Mouse (Mus musculus) lung, postnatal 36 days (tissue): ENCODE measurements at regions not wholly inside any gene's neighbourhood (a gene's known extent, or its start where the extent isn't known, plus 50 kb on each side); places are given as distances from the start of the nearest gene placed in this dataset.

Experiments used
- DNase-seq: peaks from one replicate; pipeline ENCODE4 v3.0.0; 2022; ENCODE audit warnings: mixed read lengths

GRCm38 (mm10) chr5:125843259-125843658, 311.7 kb downstream of the Tmem132b start:
- no peak for DNase-seq

DNA sequence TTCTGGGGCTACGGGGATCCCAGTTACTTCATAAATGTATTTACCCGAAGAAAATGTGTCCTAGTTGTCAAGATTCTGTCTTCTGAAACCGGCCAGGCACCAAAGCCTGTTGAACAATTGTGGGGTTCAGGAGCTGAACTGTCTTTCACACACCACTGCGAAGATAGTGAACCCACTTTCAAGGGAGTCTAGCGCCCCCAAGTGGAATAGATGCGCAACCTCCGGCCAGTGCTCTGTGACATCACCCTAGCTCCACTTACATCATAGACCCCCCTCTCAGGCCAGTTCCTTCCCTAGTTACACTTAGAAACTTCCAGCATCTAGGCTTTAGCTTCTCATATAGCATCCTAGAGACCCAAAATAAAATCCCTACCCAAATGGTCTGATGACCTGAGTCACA, 318.1 kb downstream of the Tmem132b start:
- DNase-seq: no peak

DNA sequence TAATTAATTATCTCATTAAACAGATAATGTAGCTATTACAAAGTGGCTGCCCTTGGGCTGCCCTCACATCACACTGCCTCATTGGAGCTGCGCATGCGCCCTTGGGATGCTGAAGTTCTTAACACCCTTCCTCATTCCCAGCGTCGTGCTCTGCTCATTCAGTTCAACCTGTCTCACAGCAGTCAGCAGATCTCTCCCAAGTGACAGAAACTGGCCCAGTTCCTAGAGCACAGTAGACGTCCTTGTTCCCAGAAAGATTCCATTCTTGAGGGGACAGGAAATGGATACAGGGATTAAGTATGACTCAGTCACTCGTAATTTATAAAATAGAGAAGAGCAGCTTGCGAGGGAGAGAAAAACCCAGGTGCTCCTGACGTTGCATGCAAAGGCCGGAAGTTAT, 344.7 kb downstream of the Tmem132b start:
- DNase-seq: no peak

DNA sequence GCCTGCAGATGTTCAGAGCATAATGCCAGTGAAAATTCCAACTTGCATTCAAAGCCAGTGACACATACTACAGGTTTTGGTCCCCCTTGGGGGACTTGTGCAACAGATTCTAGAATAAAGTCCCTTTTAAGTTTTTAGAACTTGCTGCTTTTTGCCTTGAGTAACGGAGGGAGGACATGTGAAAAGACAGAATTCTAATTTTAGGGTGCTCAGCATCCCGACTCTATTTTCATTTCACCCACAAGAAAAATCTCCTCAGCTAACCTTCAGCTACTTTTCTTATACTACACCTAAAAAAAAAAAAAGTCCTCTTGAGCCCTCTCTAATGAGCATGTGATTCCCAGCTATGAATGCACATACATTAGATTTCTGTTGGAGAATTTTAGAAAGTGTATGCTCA, 357.3 kb downstream of the Tmem132b start:
- no peak for DNase-seq

- DNase-seq: no peak
Measured at GRCm38 (mm10) chr5:125893864-125894263, 362.3 kb downstream of the Tmem132b start.

- DNase-seq: no peak
Measured at GRCm38 (mm10) chr5:125902038-125902437, 370.5 kb downstream of the Tmem132b start.

- DNase-seq: no peak
Measured at GRCm38 (mm10) chr5:125904426-125904825, 372.9 kb downstream of the Tmem132b start.

- DNase-seq: no peak
Measured at GRCm38 (mm10) chr5:125907332-125907731, 375.8 kb downstream of the Tmem132b start.

GRCm38 (mm10) chr5:125907909-125908308, 376.3 kb downstream of the Tmem132b start:
- DNase-seq: no peak

- no peak for DNase-seq
Measured at GRCm38 (mm10) chr5:125915857-125916256, 384.3 kb downstream of the Tmem132b start.

DNA sequence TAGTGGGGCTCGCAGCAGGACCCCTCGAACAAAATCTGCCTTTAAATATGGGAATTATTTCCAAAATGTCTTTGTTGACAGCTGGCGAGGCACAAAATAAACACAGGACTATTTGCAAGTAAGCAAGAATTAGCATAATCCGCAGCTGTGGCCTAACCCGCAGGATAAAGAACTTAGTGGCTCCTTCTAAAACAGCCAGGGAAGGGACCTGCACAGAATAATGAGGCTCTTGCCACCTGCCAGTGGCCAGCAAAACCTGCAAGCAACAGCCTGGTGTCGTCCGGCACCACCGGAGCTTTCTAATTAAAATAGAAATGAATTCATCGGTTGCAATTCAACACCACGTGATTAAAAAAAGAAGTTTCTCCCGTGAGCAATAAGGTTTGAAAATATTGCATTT, 389.4 kb downstream of the Tmem132b start:
- no peak for DNase-seq

GRCm38 (mm10) chr5:125925856-125926497, 394.4 kb downstream of the Tmem132b start:
- no peak for DNase-seq

DNA sequence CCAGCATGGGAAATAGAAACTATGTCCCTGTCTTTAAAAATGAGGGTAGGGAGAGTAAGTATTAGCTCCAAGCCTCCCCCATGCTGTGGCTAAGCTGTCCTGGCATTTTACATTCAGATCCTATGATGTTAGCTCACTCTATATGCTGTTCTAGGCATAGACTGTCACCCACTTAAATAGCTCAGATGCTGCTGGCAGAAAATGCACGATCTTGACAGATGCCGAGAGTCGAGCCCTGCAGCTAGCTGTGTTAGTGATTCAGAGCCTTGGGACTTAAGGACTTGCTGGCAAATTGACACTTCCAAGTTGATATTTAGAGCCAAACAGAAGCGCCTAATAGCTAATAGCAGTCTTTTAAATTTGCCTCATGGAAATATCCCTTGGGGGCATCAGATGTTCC, 399.9 kb downstream of the Tmem132b start:
- DNase-seq: no peak

GRCm38 (mm10) chr5:125939416-125939815, 407.8 kb downstream of the Tmem132b start:
- DNase-seq: no peak

DNA sequence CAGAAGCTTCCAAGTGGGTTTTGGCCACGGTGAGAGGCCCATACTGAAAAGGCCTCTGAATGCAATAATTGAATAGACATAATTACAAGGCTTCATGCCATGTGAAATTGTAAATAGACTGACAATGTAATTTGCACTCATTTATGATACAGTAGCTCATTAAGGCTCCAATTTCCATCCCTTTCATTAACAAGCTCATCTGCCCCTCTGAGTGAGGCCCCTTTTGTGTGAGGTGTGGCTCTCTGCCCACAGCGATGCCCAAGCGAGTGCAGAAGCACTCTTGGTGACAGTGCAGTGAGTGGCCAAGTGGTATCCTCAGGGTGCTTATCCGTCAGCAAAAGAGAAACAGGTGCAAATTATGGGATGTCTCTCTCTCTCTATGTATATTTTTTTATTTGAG, 415.2 kb downstream of the Tmem132b start:
- no peak for DNase-seq

- DNase-seq: no peak
Measured at GRCm38 (mm10) chr5:125951641-125952040, 420.1 kb downstream of the Tmem132b start.

DNA sequence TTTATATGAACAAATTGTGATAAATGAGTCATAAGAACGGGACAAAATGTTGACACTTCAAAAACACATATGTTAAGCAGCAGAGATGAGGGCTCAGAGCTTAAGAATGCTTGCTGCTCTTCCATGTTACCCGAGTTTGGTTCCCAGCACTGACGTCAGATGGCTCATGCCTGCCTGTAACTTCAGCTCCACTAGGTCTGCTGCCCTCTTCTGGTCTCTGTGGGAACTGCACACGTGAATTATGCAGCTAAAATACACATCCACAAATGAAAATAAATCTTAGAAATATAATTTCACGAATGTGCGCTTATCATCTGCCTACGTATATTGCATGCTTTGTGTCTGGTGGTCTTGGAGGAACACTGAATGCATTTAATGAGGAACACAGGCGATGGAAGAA, 432.5 kb downstream of the Tmem132b start:
- peak; percentile 2 for DNase-seq

DNA sequence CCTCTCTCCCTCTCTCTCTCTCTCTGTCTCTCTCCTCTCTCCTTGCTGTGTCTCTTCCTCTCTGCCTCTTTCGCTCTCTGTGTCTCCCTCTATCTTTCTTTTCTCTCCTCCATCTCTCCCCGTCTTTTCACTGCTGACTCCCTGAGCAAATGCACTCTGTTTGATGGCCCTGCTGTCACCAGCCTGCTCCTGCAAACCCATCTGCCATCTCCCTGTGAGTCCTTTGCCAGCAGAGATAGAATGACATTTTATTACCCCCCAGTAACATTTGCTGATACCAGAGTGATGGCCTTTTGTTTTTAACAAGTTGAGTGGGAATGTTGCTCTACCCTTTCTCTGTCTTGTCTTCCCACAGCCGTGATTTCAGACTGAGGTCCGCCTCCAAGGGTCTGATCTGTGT, 436.6 kb downstream of the Tmem132b start:
- no peak for DNase-seq

- no peak for DNase-seq
Measured at GRCm38 (mm10) chr5:125974035-125974434, 442.5 kb downstream of the Tmem132b start.

DNA sequence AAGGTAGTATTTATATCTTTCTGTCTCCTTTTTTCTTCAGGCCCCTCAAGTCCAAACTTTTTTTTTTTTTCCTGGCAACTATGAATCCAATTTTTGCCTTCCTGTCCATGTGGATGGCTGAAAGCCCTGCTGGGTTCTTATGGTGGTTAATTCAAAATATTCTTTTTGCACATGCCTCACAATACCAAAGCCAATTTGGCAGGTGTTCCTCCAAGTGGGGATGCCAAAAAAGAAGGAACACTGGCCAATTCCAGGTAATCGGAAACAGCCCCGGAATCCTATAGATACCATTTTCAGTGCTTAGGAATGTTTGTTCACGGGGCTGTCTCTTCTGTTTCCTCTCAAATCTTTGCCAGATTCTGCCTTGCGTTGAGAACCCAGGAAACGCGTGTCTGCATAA, 448.2 kb downstream of the Tmem132b start:
- no peak for DNase-seq

- no peak for DNase-seq
Measured at GRCm38 (mm10) chr5:125985356-125985755, 453.8 kb downstream of the Tmem132b start.

- no peak for DNase-seq
Measured at GRCm38 (mm10) chr5:125997173-125997572, 465.6 kb downstream of the Tmem132b start.

DNA sequence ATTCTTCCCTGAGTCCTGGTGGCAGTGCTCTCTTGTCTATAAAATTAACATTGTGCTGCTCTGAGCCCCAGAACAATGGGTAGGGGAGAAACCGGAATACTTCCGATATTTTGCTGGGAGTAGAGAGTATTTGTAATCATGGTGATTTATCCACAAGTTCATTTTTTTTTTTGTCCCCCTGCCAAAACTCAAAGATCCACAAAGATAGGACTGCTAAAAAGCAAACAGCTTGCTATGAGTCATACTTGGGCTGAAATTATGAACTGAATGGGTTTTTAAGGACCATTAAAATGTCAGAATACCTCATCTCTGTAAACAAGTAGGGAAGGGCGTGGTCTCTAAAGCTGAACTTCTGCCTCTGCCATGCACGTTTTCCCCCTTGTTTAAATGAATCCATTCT, 476.3 kb downstream of the Tmem132b start:
- no peak for DNase-seq

DNA sequence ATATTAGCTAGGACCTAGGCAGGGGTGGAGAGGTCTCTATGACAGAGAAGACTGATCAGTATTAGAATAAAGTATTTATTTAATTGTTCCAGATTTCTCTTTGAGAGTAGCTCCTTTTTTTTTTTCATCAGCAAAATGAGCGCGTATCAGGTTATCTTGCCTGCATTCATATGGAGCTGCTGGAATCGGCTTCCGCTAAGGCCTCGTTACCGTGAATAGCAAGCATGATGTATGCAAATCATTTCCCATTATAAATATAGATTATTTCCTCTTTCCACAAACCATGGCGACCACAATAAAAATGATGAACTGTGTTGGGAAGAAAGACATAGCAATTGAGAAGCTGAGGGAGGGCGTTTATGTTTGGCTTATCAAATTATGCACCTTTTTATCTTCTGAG, 476.7 kb downstream of the Tmem132b start:
- no peak for DNase-seq

GRCm38 (mm10) chr5:126019781-126020180, 488.2 kb downstream of the Tmem132b start:
- no peak for DNase-seq
